ENCODE assay signal across 23 mouse cellular contexts in genomic region chr11:74815795-74816194, GRCm38 (mm10). TPM values are rescaled to one million over a fixed set of nuclear protein-coding genes. Genes with fewer than 3 reads are reported as not detected.
DNase-seq lines count a peak whose midpoint lies in the region; ATAC-seq and TF ChIP-seq lines count a peak whose summit lies in the region.
"Had no signal": no experiment of that assay in that cellular context is flagged by ENCODE, and none has a peak within 500 bp of the region (broad histone marks: within the 10 kb centered on the region; RNA-seq: fewer than 3 reads in every experiment).

No protein-coding gene starts in this region.

- no peak overlapping the region for H3K27ac ChIP-seq in forebrain, postnatal 0 days (ENCODE audit: low read depth, low read length)
- no peak overlapping the region for H3K27ac ChIP-seq in forebrain, embryonic 12.5 days
- no peak overlapping the region for H3K27ac ChIP-seq in kidney, postnatal 0 days
- no peak overlapping the region for H3K27ac ChIP-seq in midbrain, postnatal 0 days (ENCODE audit: low read depth, low read length)
- no peak overlapping the region for H3K27ac ChIP-seq in midbrain, embryonic 13.5 days
- H3K27ac ChIP-seq: embryonic facial prominence, embryonic 13.5 days; forebrain, embryonic 15.5 days; hindbrain, embryonic 15.5 days; limb, embryonic 15.5 days; midbrain, embryonic 10.5 days had no signal

- no peak for ATAC-seq in forebrain, postnatal 0 days
- no peak for ATAC-seq in forebrain, embryonic 12.5 days (ENCODE audit: low FRiP score)
- ATAC-seq in kidney, postnatal 0 days (replicated peaks; ENCODE audit: low FRiP score, low read depth): no peak
- ATAC-seq in midbrain, postnatal 0 days (ENCODE audit: low FRiP score): no peak
- ATAC-seq in midbrain, embryonic 13.5 days: no peak
- no peak for ATAC-seq in frontal cortex, adult (ENCODE audit: low TSS enrichment)
- ATAC-seq: forebrain, embryonic 15.5 days; Patski had no signal

- no peaks in the 10 kb centered on the region for H3K4me1 ChIP-seq in forebrain, postnatal 0 days (ENCODE audit: insufficient read depth)
- H3K4me1 ChIP-seq in forebrain, embryonic 12.5 days: no peaks in the 10 kb centered on the region
- H3K4me1 ChIP-seq in kidney, postnatal 0 days (replicated peaks; ENCODE audit: insufficient read depth, low read length): no peaks in the 10 kb centered on the region
- no peaks in the 10 kb centered on the region for H3K4me1 ChIP-seq in midbrain, postnatal 0 days (ENCODE audit: insufficient read depth, low read length)
- H3K4me1 ChIP-seq in midbrain, embryonic 13.5 days (replicated peaks): no peaks in the 10 kb centered on the region
- H3K4me1 ChIP-seq: embryonic facial prominence, embryonic 13.5 days; forebrain, embryonic 15.5 days; hindbrain, embryonic 15.5 days; limb, embryonic 15.5 days had no signal

- peaks cover 31% of the 10 kb centered on the region for H3K36me3 ChIP-seq in forebrain, postnatal 0 days (ENCODE audit: insufficient read depth)
- H3K36me3 ChIP-seq in forebrain, embryonic 12.5 days (replicated peaks): peaks cover 34% of the 10 kb centered on the region
- H3K36me3 ChIP-seq in kidney, postnatal 0 days (ENCODE audit: insufficient read depth, low read length): peaks cover 25% of the 10 kb centered on the region
- peaks cover 18% of the 10 kb centered on the region for H3K36me3 ChIP-seq in midbrain, postnatal 0 days (ENCODE audit: insufficient read depth, low read length)
- peaks cover 33% of the 10 kb centered on the region for H3K36me3 ChIP-seq in midbrain, embryonic 13.5 days

- no peaks in the 10 kb centered on the region for H3K27me3 ChIP-seq in forebrain, postnatal 0 days (ENCODE audit: insufficient read depth, low read length)
- no peaks in the 10 kb centered on the region for H3K27me3 ChIP-seq in forebrain, embryonic 12.5 days
- no peaks in the 10 kb centered on the region for H3K27me3 ChIP-seq in kidney, postnatal 0 days (ENCODE audit: insufficient read depth, low read length)
- no peaks in the 10 kb centered on the region for H3K27me3 ChIP-seq in midbrain, postnatal 0 days (ENCODE audit: insufficient read depth, low read length)
- H3K27me3 ChIP-seq in midbrain, embryonic 13.5 days: no peaks in the 10 kb centered on the region
- H3K27me3 ChIP-seq: embryonic facial prominence, embryonic 13.5 days; forebrain, embryonic 15.5 days; hindbrain, embryonic 15.5 days; limb, embryonic 15.5 days; Patski had no signal

- peak; percentile 26 for DNase-seq in forebrain, postnatal 0 days
- peak; percentile 52 for DNase-seq in kidney, postnatal 0 days (ENCODE audit: low spot score)
- DNase-seq in kidney, postnatal 36 days: no peak
- DNase-seq in midbrain, postnatal 0 days (ENCODE audit: low spot score): no peak
- DNase-seq in urinary bladder, postnatal 14 days (ENCODE audit: low spot score): no peak
- DNase-seq: cerebellum, adult 11-12 months; cerebellum, postnatal 14 days; heart, postnatal 14 days; kidney, adult 18-20 months; kidney, postnatal 25 days; layer of hippocampus, adult 9-11 months; lung, postnatal 4 days; thymus, postnatal 36 days had no signal

- H3K9ac ChIP-seq in forebrain, postnatal 0 days: no peak overlapping the region
- H3K9ac ChIP-seq in forebrain, embryonic 12.5 days: no peak overlapping the region
- no peak overlapping the region for H3K9ac ChIP-seq in kidney, postnatal 0 days (ENCODE audit: low read depth, low read length)
- no peak overlapping the region for H3K9ac ChIP-seq in midbrain, postnatal 0 days (replicated peaks; ENCODE audit: low read length, poor library complexity, severe bottlenecking)
- H3K9ac ChIP-seq in midbrain, embryonic 13.5 days (replicated peaks): no peak overlapping the region
- H3K9ac ChIP-seq: embryonic facial prominence, embryonic 13.5 days; forebrain, embryonic 15.5 days; hindbrain, embryonic 15.5 days; limb, embryonic 15.5 days had no signal

- peak; percentile 41 for TF ChIP-seq CTCF in forebrain, postnatal 0 days (IDR thresholded peaks at IDR 0.05; ENCODE audit: low read depth)
- TF ChIP-seq CTCF in kidney, postnatal 0 days (IDR thresholded peaks at IDR 0.05; ENCODE audit: low read depth): peak; percentile 53
- TF ChIP-seq CTCF in midbrain, postnatal 0 days (IDR thresholded peaks at IDR 0.05): peak; percentile 58

- H3K9me3 ChIP-seq in forebrain, postnatal 0 days (ENCODE audit: low read length): no peaks in the 10 kb centered on the region
- H3K9me3 ChIP-seq in forebrain, embryonic 12.5 days: no peaks in the 10 kb centered on the region
- no peaks in the 10 kb centered on the region for H3K9me3 ChIP-seq in kidney, postnatal 0 days (replicated peaks; ENCODE audit: low read length)
- H3K9me3 ChIP-seq in midbrain, postnatal 0 days (ENCODE audit: low read length): no peaks in the 10 kb centered on the region
- no peaks in the 10 kb centered on the region for H3K9me3 ChIP-seq in midbrain, embryonic 13.5 days
- H3K9me3 ChIP-seq: embryonic facial prominence, embryonic 13.5 days; forebrain, embryonic 15.5 days; hindbrain, embryonic 15.5 days; limb, embryonic 15.5 days; midbrain, embryonic 10.5 days had no signal

- no peak overlapping the region for H3K4me2 ChIP-seq in forebrain, postnatal 0 days (ENCODE audit: low read depth)
- H3K4me2 ChIP-seq in forebrain, embryonic 12.5 days: no peak overlapping the region
- H3K4me2 ChIP-seq in kidney, postnatal 0 days (ENCODE audit: low read length): no peak overlapping the region
- H3K4me2 ChIP-seq in midbrain, postnatal 0 days (ENCODE audit: low read depth, low read length, poor library complexity, severe bottlenecking): no peak overlapping the region
- no peak overlapping the region for H3K4me2 ChIP-seq in midbrain, embryonic 13.5 days (replicated peaks)
- H3K4me2 ChIP-seq: embryonic facial prominence, embryonic 13.5 days; forebrain, embryonic 15.5 days; heart, embryonic 11.5 days; hindbrain, embryonic 15.5 days; limb, embryonic 15.5 days had no signal

- no peak overlapping the region for H3K4me3 ChIP-seq in forebrain, postnatal 0 days (ENCODE audit: low read depth, low read length)
- no peak overlapping the region for H3K4me3 ChIP-seq in forebrain, embryonic 12.5 days (replicated peaks)
- H3K4me3 ChIP-seq in kidney, postnatal 0 days (replicated peaks; ENCODE audit: low read depth, low read length): no peak overlapping the region
- no peak overlapping the region for H3K4me3 ChIP-seq in midbrain, postnatal 0 days (ENCODE audit: low read depth, low read length)
- no peak overlapping the region for H3K4me3 ChIP-seq in midbrain, embryonic 13.5 days (replicated peaks)
- H3K4me3 ChIP-seq: embryonic facial prominence, embryonic 13.5 days; forebrain, embryonic 15.5 days; hindbrain, embryonic 15.5 days; limb, embryonic 15.5 days; midbrain, embryonic 10.5 days had no signal

RNA-seq across cellular contexts. Expression of gene Mnt, which starts 14.9 kb away (rescaled TPM):
- 14.2 and 15.9 TPM in 2 replicates for total RNA-seq in forebrain, postnatal 0 days (2014; rRNA removed)
- polyA plus RNA-seq in forebrain, postnatal 0 days (2015; fragmentation: Nextera tagmentation; extraction: Ambion mirVana): 6.8 and 8.1 TPM in 2 replicates
- polyA plus RNA-seq in forebrain, embryonic 12.5 days (2016; fragmentation: Nextera tagmentation; extraction: Ambion mirVana): 7.2 and 8.1 TPM in 2 replicates
- polyA plus RNA-seq in kidney, postnatal 0 days (2015; fragmentation: Nextera tagmentation; extraction: Ambion mirVana): 5.5 and 5.7 TPM in 2 replicates
- 17.6 and 18.6 TPM in 2 replicates for total RNA-seq in midbrain, postnatal 0 days (2014; rRNA removed)
- polyA plus RNA-seq in midbrain, postnatal 0 days (2015; fragmentation: Nextera tagmentation; extraction: Ambion mirVana): 7.4 and 8.4 TPM in 2 replicates
- 8.4 and 9.1 TPM in 2 replicates for polyA plus RNA-seq in midbrain, embryonic 13.5 days (2015; fragmentation: Nextera tagmentation; extraction: Ambion mirVana)

RNA-seq across cellular contexts. Expression of gene Mettl16, which starts 45.2 kb away (rescaled TPM):
- 18.7 and 19.9 TPM in 2 replicates for total RNA-seq in forebrain, postnatal 0 days (2014; rRNA removed)
- 17.5 and 22.0 TPM in 2 replicates for polyA plus RNA-seq in forebrain, postnatal 0 days (2015; fragmentation: Nextera tagmentation; extraction: Ambion mirVana)
- 56.6 and 60.4 TPM in 2 replicates for polyA plus RNA-seq in forebrain, embryonic 12.5 days (2016; fragmentation: Nextera tagmentation; extraction: Ambion mirVana)
- 27.1 and 31.6 TPM in 2 replicates for polyA plus RNA-seq in kidney, postnatal 0 days (2015; fragmentation: Nextera tagmentation; extraction: Ambion mirVana)
- total RNA-seq in midbrain, postnatal 0 days (2014; rRNA removed): 13.1 and 16.6 TPM in 2 replicates
- polyA plus RNA-seq in midbrain, postnatal 0 days (2015; fragmentation: Nextera tagmentation; extraction: Ambion mirVana): 23.3 and 28.7 TPM in 2 replicates
- polyA plus RNA-seq in midbrain, embryonic 13.5 days (2015; fragmentation: Nextera tagmentation; extraction: Ambion mirVana): 55.2 and 56.4 TPM in 2 replicates

Comparison
In these comparisons a context has a peak if more than half of its experiments do, and no peak if none do; other contexts are left out.
1. DNase-seq: peak in forebrain, postnatal 0 days (single experiment) and kidney, postnatal 0 days (single experiment); none in kidney, postnatal 36 days (0 of 2), midbrain, postnatal 0 days (single experiment) and urinary bladder, postnatal 14 days (single experiment).
2. Peak in every context shown above with its lines, with median percentiles within 50 percentile points of each other: CTCF ChIP-seq.